Mouse (Mus musculus) ES-Bruce4 (cell line): ENCODE results near the gene Bhlhb9.

Experiments
- CTCF ChIP-seq: IDR thresholded peaks from one replicate; pipeline ENCODE4 v1.8.1; 2011; ENCODE audit warnings: low read depth, low read length
- POLR2A ChIP-seq: IDR thresholded peaks from one replicate; pipeline ENCODE4 v1.8.1; 2011; ENCODE audit warnings: low read length; ENCODE audit not compliant: insufficient read depth

DNA sequence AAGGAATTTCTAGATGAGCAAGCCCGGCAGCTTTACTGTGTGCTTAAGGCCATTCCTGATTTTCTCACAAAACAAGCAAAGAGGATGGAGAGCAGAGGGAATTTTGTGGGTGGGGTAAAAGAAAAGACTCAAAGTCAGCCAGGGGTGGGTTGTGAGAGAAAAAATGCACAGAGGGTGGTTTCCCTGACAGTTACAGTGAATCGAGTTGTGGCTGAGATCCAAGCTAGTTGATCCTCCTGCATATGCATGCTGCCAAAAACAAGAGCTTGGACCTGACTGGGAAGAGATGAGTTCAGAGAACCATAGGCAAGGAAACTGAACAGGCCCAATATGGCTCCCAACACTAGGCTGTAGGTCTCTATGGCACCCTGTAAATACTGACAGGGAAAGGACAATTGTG lies 40.5 kb downstream of the Bhlhb9 start:
- TF ChIP-seq POLR2A (no peak), CTCF (no peak)
